Mouse (Mus musculus) testis, adult 2 months (tissue): ENCODE results near the gene Tspan9. TPM values are rescaled to one million over a fixed set of nuclear protein-coding genes. Genes with fewer than 3 reads are reported as not detected.

ENCODE experiments used
- H3K27ac ChIP-seq: fragments of 200-500 bp; 2 replicates; pipeline ENCODE4 v1.5.1; 2012; ENCODE audit warnings: low read depth, low read length; ENCODE audit not compliant: control insufficient read depth, insufficient read depth
- H3K27me3 ChIP-seq: fragments of 200-500 bp; 2 replicates; pipeline ENCODE4 v1.6.1; 2012; ENCODE audit warnings: mild to moderate bottlenecking, low read length, moderate library complexity; ENCODE audit not compliant: control insufficient read depth, insufficient read depth
- H3K36me3 ChIP-seq: fragments of 200-500 bp; 2 replicates; pipeline ENCODE4 v1.6.1; 2012; ENCODE audit warnings: mild to moderate bottlenecking, low read length; ENCODE audit not compliant: control insufficient read depth, insufficient read depth
- H3K4me1 ChIP-seq: fragments of 200-500 bp; 2 replicates; pipeline ENCODE4 v1.6.1; 2012; ENCODE audit warnings: low read length; ENCODE audit not compliant: control insufficient read depth, insufficient read depth
- H3K4me3 ChIP-seq: fragments of 200-500 bp; 2 replicates; pipeline ENCODE4 v1.5.1; 2012; ENCODE audit warnings: low read depth, mild to moderate bottlenecking, low read length, moderate library complexity, mixed read lengths; ENCODE audit not compliant: control insufficient read depth
- CTCF ChIP-seq: fragments of 200-500 bp; IDR thresholded peaks from 2 replicates; pipeline ENCODE4 v1.5.1; 2012; ENCODE audit warnings: low read depth, mild to moderate bottlenecking, inconsistent platforms, low read length, moderate library complexity; ENCODE audit not compliant: control insufficient read depth, insufficient read depth, insufficient replicate concordance
- POLR2A ChIP-seq: fragments of 200-500 bp; IDR thresholded peaks from 2 replicates; pipeline ENCODE4 v1.6.1; 2012; ENCODE audit warnings: low read depth, mild to moderate bottlenecking, inconsistent platforms, low read length, moderate library complexity; ENCODE audit not compliant: control insufficient read depth
- polyA plus RNA-seq: library from polyadenylated mRNA; depleted of rRNA; stranded (reverse); fragments of >200 nt; gene quantifications from 2 replicates; pipeline ENCODE4 v1.2.3, GENCODE M21; 2012; rRNA removed

Gene Tspan9
- polyA plus RNA-seq, 1 experiment, result 3.5 TPM

DNA sequence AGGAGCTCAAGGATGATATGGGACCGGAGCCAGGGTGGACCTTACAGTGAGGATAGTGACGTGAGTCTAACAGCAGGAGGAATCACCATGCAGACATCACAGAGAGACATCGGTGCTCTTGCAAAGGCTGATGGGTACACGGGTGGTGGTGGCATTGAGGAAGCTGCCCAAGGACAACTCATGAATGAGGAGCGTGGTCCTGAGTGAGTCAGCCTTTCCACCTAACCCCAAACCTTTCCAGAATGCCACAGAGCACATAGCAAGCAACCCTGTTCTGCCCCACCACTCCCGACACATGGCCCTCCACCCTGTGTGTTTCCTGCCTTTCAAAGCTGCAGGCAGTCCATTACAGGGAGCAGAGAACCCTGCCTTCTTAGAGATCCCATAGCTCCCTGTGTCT, 223.9 kb downstream of the Tspan9 start:
- TF ChIP-seq POLR2A (no peak), CTCF (no peak)
- no peak overlapping the region for H3K27ac ChIP-seq
- H3K4me1 ChIP-seq, result no peaks in the 10 kb centered on the region
- H3K27me3 ChIP-seq, result no peaks in the 10 kb centered on the region
- no peaks in the 10 kb centered on the region for H3K36me3 ChIP-seq
- no peak overlapping the region for H3K4me3 ChIP-seq

DNA sequence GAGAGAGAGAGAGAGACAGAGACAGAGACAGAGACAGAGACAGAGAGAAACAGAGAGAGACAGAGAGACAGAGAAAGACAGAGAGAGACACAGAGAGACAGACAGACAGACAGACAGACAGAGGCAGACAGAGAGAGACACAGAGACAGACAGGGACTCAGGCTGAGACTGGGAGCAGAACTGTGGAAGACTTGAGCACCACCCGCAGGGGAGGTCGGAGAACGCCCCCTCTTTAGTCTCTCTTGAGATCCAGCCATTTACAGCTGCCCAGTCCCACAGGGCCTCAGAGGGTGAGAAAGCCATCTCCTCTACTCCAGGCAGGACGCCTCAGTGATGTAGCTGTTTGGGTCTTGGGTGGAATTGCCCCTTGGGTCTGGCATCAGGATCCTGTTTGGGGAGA, 225.7 kb downstream of the Tspan9 start:
- H3K36me3 ChIP-seq, result no peaks in the 10 kb centered on the region
- no peaks in the 10 kb centered on the region for H3K27me3 ChIP-seq
- H3K4me3 ChIP-seq, result no peak overlapping the region
- no peaks in the 10 kb centered on the region for H3K4me1 ChIP-seq
- TF ChIP-seq POLR2A, result no peak
- no peak for TF ChIP-seq CTCF
- H3K27ac ChIP-seq, result no peak overlapping the region

- no peaks in the 10 kb centered on the region for H3K36me3 ChIP-seq
- H3K4me1 ChIP-seq, result no peaks in the 10 kb centered on the region
- H3K4me3 ChIP-seq, result no peak overlapping the region
- TF ChIP-seq CTCF (no peak), POLR2A (no peak)
- H3K27me3 ChIP-seq, result no peaks in the 10 kb centered on the region
- H3K27ac ChIP-seq, result no peak overlapping the region
Observed at GRCm38 (mm10) chr6:127916993-127917392, 226.4 kb downstream of the Tspan9 start.

DNA sequence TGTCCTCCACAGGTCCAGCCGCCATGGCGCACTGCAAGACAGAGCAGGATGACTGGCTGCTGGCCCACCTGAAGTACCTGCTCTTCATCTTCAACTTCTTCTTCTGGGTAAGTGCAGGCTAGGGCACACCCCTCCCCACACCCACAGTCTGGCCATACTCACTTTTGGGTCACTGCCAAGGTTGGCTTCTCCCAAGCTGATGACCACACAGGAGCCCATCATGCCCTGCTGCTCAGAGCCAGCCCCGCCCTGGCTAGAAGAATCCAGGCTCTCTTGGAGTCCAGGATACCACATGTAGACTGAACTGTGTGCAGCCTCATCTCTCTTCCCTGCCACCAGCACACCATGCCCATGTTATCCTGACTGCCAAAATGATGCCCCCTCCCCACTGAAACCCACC, 230.5 kb downstream of the Tspan9 start:
- Histone ChIP-seq H3K27ac (no peak overlapping the region), H3K27me3 (no peaks in the 10 kb centered on the region), H3K4me3 (no peak overlapping the region), H3K4me1 (peaks cover 2% of the 10 kb centered on the region; the same call in 1 of the 2 replicates), H3K36me3 (no peaks in the 10 kb centered on the region)
- no peak for TF ChIP-seq CTCF
- no peak for TF ChIP-seq POLR2A

GRCm38 (mm10) chr6:127911687-127912086, 231.7 kb downstream of the Tspan9 start:
- H3K36me3 ChIP-seq, result no peaks in the 10 kb centered on the region
- H3K27me3 ChIP-seq, result no peaks in the 10 kb centered on the region
- H3K4me3 ChIP-seq, result no peak overlapping the region
- TF ChIP-seq POLR2A, result no peak
- TF ChIP-seq CTCF, result no peak
- H3K27ac ChIP-seq, result no peak overlapping the region
- H3K4me1 ChIP-seq, result peaks cover 2% of the 10 kb centered on the region; the same call in 1 of the 2 replicates

Other genes with a start within 250 kb of the Tspan9 start
- gene Tead4, start 157.2 kb upstream of the Tspan9 start, polyA plus RNA-seq, result 0.05 and 0.25 TPM in 2 replicates
- gene Tulp3, start 212.3 kb upstream of the Tspan9 start, polyA plus RNA-seq, result 4.4 and 5.4 TPM in 2 replicates
- 41.5 and 47.9 TPM in 2 replicates for gene Rhno1, start 219.3 kb upstream of the Tspan9 start, polyA plus RNA-seq
- 126 and 128 TPM in 2 replicates for gene Foxm1, start 219.4 kb upstream of the Tspan9 start, polyA plus RNA-seq
- 44.5 and 49.1 TPM in 2 replicates for gene Tex52, start 231.9 kb upstream of the Tspan9 start, polyA plus RNA-seq
- gene Gm44596, start 231.9 kb upstream of the Tspan9 start, polyA plus RNA-seq, result not detected in 2 replicates